10 mouse cellular contexts compared by ENCODE assay signal in the genomic region with DNA sequence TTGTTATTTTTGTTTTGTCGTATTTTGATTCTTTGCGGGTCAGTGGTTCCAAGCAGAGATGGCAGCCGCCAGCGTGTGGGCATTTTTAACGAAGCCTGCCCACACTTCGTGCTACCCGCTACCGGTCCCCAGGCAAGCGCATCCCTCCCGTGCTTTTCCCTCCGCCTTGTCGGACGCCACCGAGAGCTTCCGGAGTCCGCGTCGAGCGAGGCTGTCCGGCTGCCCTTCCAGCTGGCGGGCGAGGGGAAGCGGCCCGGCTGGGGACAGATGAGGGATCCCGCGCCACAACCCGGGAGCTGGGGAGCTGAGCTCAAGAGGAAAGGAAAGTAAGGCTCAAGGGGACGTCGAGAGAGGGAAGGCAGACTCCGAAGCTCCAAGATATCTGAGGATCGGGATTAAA. TPM values are rescaled to one million over a fixed set of nuclear protein-coding genes. Genes with fewer than 3 reads are reported as not detected.
DNase-seq lines count a peak whose midpoint lies in the region; ATAC-seq and TF ChIP-seq lines count a peak whose summit lies in the region.
"Had no signal": no experiment of that assay in that cellular context is flagged by ENCODE, and none has a peak within 500 bp of the region (broad histone marks: within the 10 kb centered on the region; RNA-seq: fewer than 3 reads in every experiment).

No protein-coding gene starts in this region.

- WGBS in kidney, embryonic 14.5 days = under 1% methylated on average over 31 of the region's 31 CpGs
- WGBS in limb, embryonic 10.5 days = under 1% methylated on average over 31 of the region's 31 CpGs
- WGBS in neural tube, embryonic 15.5 days = under 1% methylated on average over 31 of the region's 31 CpGs

- H3K27ac ChIP-seq in kidney, embryonic 14.5 days (ENCODE audit: low read depth, low read length) = peak overlapping the region; percentile 76
- no peak overlapping the region for H3K27ac ChIP-seq in embryonic fibroblast, embryonic 13.5 days (ENCODE audit: insufficient read depth, low read length)
- peak overlapping the region; percentile 81 for H3K27ac ChIP-seq in limb, embryonic 10.5 days
- H3K27ac ChIP-seq in neural tube, embryonic 15.5 days (replicated peaks) = peak overlapping the region; percentile 54

- DNase-seq in kidney, adult 11 months = no peak
- peak; percentile 69 for DNase-seq in limb, embryonic 10.5 days (ENCODE audit: low spot score)
- DNase-seq in ovary, postnatal 14 days (ENCODE audit: low spot score) = no peak
- no peak for DNase-seq in gastrocnemius, postnatal 36 days
- no peak for DNase-seq in urinary bladder, postnatal 14 days (ENCODE audit: low spot score)
- DNase-seq: thymus, postnatal 36 days had no signal

- TF ChIP-seq POLR2A in embryonic fibroblast, embryonic 13.5 days (IDR thresholded peaks at IDR 0.05; ENCODE audit: low read depth, low read length) = no peak

- H3K4me1 ChIP-seq in kidney, embryonic 14.5 days (ENCODE audit: control insufficient read depth, insufficient read depth, low read length) = no peaks in the 10 kb centered on the region
- H3K4me1 ChIP-seq in embryonic fibroblast, embryonic 13.5 days (ENCODE audit: control insufficient read depth, insufficient read depth, low read length) = no peaks in the 10 kb centered on the region
- H3K4me1 ChIP-seq in limb, embryonic 10.5 days = peaks cover 3% of the 10 kb centered on the region
- H3K4me1 ChIP-seq in neural tube, embryonic 15.5 days = peaks cover 12% of the 10 kb centered on the region

- peak overlapping the region; percentile 40 for H3K4me3 ChIP-seq in kidney, embryonic 14.5 days (ENCODE audit: low read length)
- H3K4me3 ChIP-seq in embryonic fibroblast, embryonic 13.5 days (ENCODE audit: insufficient read depth, low read length) = peak overlapping the region; percentile 33
- H3K4me3 ChIP-seq in limb, embryonic 10.5 days = peak overlapping the region; percentile 47
- peak overlapping the region; percentile 38 for H3K4me3 ChIP-seq in neural tube, embryonic 15.5 days (replicated peaks)

- ATAC-seq in kidney, embryonic 14.5 days (ENCODE audit: low FRiP score, low TSS enrichment) = no peak
- ATAC-seq in neural tube, embryonic 15.5 days (ENCODE audit: low FRiP score) = no peak

- TF ChIP-seq CTCF in embryonic fibroblast, embryonic 13.5 days (IDR thresholded peaks at IDR 0.05; ENCODE audit: borderline replicate concordance, insufficient read depth, low read length) = no peak

- no peaks in the 10 kb centered on the region for H3K36me3 ChIP-seq in kidney, embryonic 14.5 days (ENCODE audit: control insufficient read depth, insufficient read depth, low read length)
- H3K36me3 ChIP-seq in limb, embryonic 10.5 days = no peaks in the 10 kb centered on the region
- no peaks in the 10 kb centered on the region for H3K36me3 ChIP-seq in neural tube, embryonic 15.5 days

- no peaks in the 10 kb centered on the region for H3K9me3 ChIP-seq in kidney, embryonic 14.5 days (ENCODE audit: control insufficient read depth, low read length)
- no peaks in the 10 kb centered on the region for H3K9me3 ChIP-seq in limb, embryonic 10.5 days (replicated peaks)
- no peaks in the 10 kb centered on the region for H3K9me3 ChIP-seq in neural tube, embryonic 15.5 days (replicated peaks)

- peak overlapping the region; percentile 34 for H3K4me2 ChIP-seq in kidney, embryonic 14.5 days (replicated peaks; ENCODE audit: low read depth, low read length)
- peak overlapping the region; percentile 50 for H3K4me2 ChIP-seq in neural tube, embryonic 15.5 days

- intact Hi-C loops in gastrocnemius, postnatal 36 days (cut with DNase I) = loop anchor here (10.0 kb wide), 1 partner anchor 1305 kb away; no protein-coding TSS in a partner anchor

- peak overlapping the region; percentile 61 for H3K9ac ChIP-seq in kidney, embryonic 14.5 days (ENCODE audit: low read depth, low read length)
- H3K9ac ChIP-seq in neural tube, embryonic 15.5 days (replicated peaks) = no peak overlapping the region; the same call in 1 of the 2 replicates

- peaks cover 51% of the 10 kb centered on the region for H3K27me3 ChIP-seq in kidney, embryonic 14.5 days (ENCODE audit: control insufficient read depth, insufficient read depth, low read length)
- H3K27me3 ChIP-seq in limb, embryonic 10.5 days (ENCODE audit: low read depth, poor library complexity, severe bottlenecking) = peaks cover 88% of the 10 kb centered on the region
- peaks cover 39% of the 10 kb centered on the region for H3K27me3 ChIP-seq in neural tube, embryonic 15.5 days (replicated peaks)

RNA-seq across cellular contexts. Expression of gene Tfap2b, which starts 1.1 kb away (rescaled TPM):
- 41.1 and 41.8 TPM in 2 replicates for polyA plus RNA-seq in kidney, embryonic 14.5 days (2014; fragmentation: Nextera tagmentation; extraction: Ambion mirVana)
- polyA plus RNA-seq in embryonic fibroblast, embryonic 13.5 days (2011; ENCODE audit: insufficient read length, low read depth, missing spikeins) = 1.7 and 4.8 TPM in 2 replicates
- polyA plus RNA-seq in limb, embryonic 10.5 days (2016; fragmentation: Nextera tagmentation; extraction: Ambion mirVana) = 6.7 and 19.7 TPM in 2 replicates
- 29.5 and 46.0 TPM in 2 replicates for polyA plus RNA-seq in neural tube, embryonic 15.5 days (2015; fragmentation: Nextera tagmentation; extraction: Ambion mirVana)
- total RNA-seq in gastrocnemius, postnatal 36 days (2021) = not detected
- polyA plus RNA-seq: large intestine, adult 2 months had no signal
